Mouse (Mus musculus): Measurements from ENCODE around the gene Nlrc5.
"Not testable (repeated sequence)": the region's sequence is repeated elsewhere in the genome, so short reads cannot be mapped to it uniquely, and the experiment has no call there.

The Nlrc5 gene

GRCm38 (mm10) chr8:94422270-94422669 lies 11.9 kb upstream of the Nlrc5 start:
- no peak for DNase-seq

DNA sequence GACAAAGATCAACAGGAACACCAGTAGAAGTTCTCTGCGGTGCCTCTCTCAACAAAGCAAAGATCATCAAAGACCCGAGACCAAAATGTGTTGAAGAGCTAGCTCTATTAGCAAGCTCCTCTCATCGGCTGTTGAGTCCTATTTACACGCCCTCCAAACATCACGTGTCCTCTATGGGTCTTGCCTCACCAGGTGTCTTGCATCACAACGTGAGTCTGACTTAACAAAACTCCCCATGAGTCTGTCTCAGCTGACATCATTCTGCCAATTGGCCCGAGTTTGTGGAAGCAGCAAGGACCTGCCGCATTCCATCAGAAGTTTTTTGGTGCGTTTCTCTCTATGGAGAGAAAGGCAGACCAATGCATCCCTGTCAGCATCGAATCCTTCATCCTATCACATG lies 6.2 kb upstream of the Nlrc5 start:
- DNase-seq = no peak

GRCm38 (mm10) chr8:94428420-94428819 lies 5.7 kb upstream of the Nlrc5 start:
- no peak for DNase-seq

DNA sequence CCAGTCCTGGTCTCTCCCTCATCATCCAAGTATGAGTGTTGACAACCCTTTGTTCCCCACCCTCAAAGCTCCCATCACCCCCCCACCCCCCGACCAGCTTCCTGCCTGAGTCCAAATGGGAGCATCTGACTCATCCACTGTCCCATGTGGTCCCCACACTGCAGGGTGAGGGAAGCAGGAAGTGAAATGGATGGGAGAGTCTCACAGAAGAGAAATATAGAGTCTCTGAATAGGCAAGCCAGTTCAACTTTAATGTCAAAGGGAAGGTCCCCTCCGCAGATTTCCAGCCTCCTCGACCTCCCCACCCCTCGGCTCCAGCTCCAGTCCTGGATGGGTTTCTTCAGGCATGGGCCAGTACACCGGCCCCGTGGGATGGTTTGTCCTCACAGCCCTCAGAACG lies 4.8 kb upstream of the Nlrc5 start:
- DNase-seq = no peak

GRCm38 (mm10) chr8:94432212-94432611 lies 1.9 kb upstream of the Nlrc5 start:
- DNase-seq = no peak

DNA sequence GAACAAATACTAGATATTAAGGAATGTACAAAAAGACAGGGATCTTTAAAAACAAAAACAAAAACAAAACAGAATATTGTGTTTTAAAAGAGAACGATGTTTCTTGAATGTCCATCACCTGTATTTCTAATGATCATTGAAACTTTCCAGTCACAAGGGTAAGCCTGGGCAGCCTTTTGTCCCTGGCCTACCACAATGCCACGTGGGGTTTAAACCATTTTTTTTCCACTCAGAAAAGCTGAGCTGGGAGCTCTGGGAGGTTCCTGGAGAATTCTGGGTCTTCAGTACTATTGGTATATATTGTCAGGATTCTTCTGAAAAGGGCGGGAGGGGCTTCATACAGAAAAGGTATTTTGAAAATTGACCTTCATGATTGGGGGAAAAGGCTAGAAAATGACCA lies 802 bp downstream of the Nlrc5 start:
- no peak for DNase-seq

GRCm38 (mm10) chr8:94435397-94436111 lies 1.4 kb downstream of the Nlrc5 start:
- DNase-seq = no peak

GRCm38 (mm10) chr8:94436112-94436572 lies 2.0 kb downstream of the Nlrc5 start:
- DNase-seq = no peak

DNA sequence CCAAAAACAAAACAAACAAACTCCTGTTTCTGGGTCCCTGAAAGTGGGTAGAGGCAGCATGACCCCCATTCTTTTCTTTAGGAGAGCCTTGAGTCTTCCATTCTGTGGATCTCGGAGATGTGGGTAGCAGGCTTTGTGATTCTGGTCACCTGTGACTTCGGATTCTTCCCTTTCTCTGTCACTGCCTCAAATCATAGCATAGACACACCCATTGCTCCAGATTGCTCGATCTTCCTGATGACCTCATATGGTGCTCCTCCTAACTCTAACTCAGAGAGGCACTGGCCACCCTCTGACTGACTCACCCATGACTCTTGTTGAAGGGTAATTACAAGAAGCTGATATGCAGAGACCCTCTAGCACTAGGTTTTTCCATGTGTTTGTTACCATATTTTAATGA lies 2.7 kb downstream of the Nlrc5 start:
- no peak for DNase-seq

GRCm38 (mm10) chr8:94438659-94439058 lies 4.5 kb downstream of the Nlrc5 start:
- DNase-seq = no peak

GRCm38 (mm10) chr8:94439691-94440090 lies 5.5 kb downstream of the Nlrc5 start:
- DNase-seq = no peak

- DNase-seq = peak; percentile 0
Measured at GRCm38 (mm10) chr8:94440389-94440788, 6.2 kb downstream of the Nlrc5 start.

- DNase-seq = no peak
Measured at GRCm38 (mm10) chr8:94441686-94442085, 7.5 kb downstream of the Nlrc5 start.

GRCm38 (mm10) chr8:94443153-94443552 lies 9.0 kb downstream of the Nlrc5 start:
- no peak for DNase-seq

DNA sequence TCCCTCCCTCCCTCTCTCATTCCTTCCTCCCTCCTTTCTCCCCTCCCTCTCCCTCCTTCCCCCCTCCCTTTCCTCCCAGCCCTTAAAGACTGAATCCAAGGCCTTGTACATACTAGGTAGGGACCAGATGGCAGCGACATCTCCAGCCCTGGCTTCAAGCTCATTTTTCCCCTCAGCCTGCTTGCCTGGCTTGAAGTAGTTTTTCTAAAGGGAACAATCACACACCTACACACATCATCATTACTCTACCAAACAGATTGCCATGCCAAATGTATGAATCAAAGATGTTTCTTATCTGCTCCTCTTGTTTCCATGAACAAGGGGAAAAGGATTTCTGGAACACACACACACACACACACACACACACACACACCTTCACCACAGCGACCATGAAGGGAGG lies 10.3 kb downstream of the Nlrc5 start:
- no peak for DNase-seq

DNA sequence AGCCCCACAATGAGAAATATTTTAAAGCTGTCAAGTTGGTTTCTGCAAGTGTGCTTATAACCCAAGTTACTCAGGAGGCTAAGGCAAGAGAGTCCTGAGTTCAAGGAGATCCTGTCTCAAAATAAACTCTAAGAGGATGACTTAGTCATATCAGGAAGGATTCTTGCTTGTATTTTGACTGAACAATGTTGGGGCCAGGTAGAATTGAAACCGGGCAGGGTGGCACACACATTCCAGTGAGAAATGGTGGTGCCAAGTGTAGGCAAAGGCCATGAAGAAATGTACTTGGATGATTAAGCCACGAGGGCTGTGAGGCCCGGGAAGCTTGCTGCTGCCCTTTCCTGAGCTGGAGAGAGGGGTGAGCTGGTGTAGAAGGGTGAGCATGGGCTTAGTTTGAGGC lies 13.0 kb downstream of the Nlrc5 start:
- no peak for DNase-seq

DNA sequence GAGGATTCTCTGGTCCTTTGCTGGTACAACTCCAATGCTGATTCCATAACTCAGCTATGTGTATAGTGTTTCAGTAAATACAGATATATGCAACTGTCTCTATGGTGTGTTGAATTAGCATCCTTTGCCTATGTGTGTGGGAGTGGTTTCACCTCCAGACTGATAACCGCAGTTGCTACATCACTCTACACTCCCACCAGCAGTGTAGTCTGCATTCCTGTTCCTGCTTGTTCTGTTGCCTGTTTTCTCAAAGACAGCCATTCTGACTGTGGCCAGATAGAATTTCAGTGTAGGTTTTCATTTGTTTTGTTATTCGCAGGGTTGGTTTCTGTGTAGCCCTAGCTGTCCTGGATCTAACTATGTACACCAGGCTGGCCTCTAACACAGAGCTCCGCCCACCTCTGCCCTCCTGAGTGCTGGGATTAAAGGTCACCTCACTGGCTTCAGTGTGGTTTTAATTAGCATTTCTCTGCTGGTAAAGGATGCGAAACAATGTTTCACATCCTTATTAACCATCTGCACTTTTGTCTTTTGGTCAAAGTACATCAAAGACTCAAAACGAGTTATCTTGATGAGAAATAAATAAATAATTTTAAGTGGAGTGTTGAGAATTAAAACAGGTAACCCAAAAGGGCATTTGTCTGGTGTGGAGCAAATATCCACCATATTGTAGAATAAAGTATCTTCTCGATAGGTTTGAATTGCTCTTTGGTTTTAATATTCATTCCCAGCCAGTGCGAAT lies 13.6 kb downstream of the Nlrc5 start:
- DNase-seq = no peak

GRCm38 (mm10) chr8:94452991-94453390 lies 18.8 kb downstream of the Nlrc5 start:
- not testable (repeated sequence) for DNase-seq

GRCm38 (mm10) chr8:94453868-94454488 lies 19.8 kb downstream of the Nlrc5 start:
- DNase-seq = no peak

GRCm38 (mm10) chr8:94454905-94455304 lies 20.7 kb downstream of the Nlrc5 start:
- no peak for DNase-seq

DNA sequence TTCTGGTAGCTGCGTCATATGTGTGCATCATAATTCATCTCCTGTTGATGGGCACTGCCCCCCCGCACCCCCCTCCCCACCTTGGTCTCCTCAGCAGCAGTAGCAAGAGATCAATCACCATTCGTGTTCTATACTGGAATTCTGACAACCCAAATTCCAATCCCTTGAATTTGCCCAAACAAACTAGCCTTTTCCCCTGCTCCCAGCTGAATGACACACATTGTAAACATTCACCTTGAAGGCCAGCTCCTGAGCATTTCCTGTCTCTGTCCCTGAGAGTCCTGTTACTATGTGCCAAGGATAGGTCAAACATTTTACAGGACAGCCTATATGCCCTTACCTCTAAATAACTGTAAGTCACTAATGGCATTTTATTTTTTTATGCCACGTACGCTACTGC lies 21.9 kb downstream of the Nlrc5 start:
- DNase-seq = no peak

DNA sequence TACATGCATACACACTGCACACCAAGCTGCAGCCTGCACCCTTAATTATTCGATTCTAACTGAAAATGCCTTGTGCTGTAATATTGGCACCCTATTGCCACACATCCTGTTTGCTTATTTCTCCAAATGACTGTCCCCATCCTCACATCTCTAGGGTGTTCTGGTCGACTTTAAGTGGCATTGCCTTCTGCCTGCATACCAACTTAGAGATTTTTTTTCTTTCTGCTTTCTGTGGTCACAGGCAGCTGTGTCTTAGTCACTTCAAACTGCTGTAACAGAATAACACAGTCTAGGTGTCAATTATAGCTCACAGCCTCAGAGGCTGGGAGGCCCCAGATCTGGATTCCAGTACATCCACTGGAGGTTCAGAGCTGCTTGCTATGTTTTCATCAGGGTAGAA lies 24.4 kb downstream of the Nlrc5 start:
- DNase-seq = no peak

DNA sequence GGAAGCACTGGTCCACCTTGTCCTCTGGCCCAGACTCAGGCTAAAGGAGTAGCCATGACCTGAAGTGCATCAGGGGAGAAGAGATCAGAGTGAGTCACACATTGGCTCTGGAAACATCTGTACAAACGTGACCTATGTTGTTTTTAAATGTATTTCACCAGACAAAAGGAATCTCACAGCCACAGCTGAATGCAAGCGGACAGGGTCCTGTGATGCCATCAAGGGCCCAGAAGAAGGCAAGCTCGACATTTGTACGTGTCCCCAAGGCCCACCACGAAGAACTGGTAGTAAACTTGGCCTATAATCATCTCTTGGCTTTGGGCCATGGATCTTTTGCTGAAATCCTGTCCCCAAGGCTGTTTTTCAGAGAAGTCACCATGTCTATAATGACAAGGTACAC lies 35.5 kb downstream of the Nlrc5 start:
- DNase-seq = no peak

DNA sequence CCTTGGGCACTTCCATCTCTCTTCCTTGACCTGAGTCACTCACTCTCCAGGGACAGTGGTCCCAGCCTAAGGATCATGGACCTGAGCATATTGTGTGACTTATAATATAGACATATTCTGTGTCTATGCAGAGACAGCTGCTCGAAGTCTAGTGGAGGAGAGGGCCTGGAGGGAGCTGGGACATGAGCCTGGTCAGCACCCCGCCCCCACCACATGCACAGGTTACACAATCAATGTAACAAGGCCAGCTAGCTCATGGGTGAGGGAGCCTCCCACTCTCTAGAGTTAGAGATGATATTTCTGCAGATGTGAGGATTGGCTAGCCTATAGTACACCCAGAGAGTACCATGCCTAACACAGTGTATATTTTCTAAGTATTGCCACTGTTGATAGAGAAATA lies 36.6 kb downstream of the Nlrc5 start:
- DNase-seq = no peak

Measured in thymus, postnatal 4 days (tissue).